Mouse (Mus musculus) embryonic facial prominence, embryonic 15.5 days (tissue): ENCODE results near the gene Fam162a. TPM values are rescaled to one million over a fixed set of nuclear protein-coding genes. Genes with fewer than 3 reads are reported as not detected.
A peak's percentile ranks its signal among the peaks of the same experiment; 100 is the strongest.
"Not testable (repeated sequence)": the region's sequence is repeated elsewhere in the genome, so short reads cannot be mapped to it uniquely, and the experiment has no call there.

ENCODE experiments used
- ATAC-seq: fragments of 200-750 bp; cut with Nextera tagmentation; 2 replicates; pipeline ENCODE4 v1.8.0; 2017; ENCODE audit warnings: low read depth, moderate TSS enrichment; ENCODE audit not compliant: insufficient number of reproducible peaks, low FRiP score, low TSS enrichment
- H3K27ac ChIP-seq: fragments of 300-500 bp; sonication (generic); replicated peaks from 2 replicates; pipeline ENCODE4 v1.5.1; 2015; ENCODE audit warnings: mild to moderate bottlenecking, inconsistent platforms
- H3K27me3 ChIP-seq: fragments of 300-500 bp; sonication (generic); 2 replicates; pipeline ENCODE4 v1.6.1; 2015; ENCODE audit warnings: inconsistent platforms
- H3K36me3 ChIP-seq: fragments of 300-500 bp; sonication (generic); 2 replicates; pipeline ENCODE4 v1.6.1; 2015; ENCODE audit warnings: mild to moderate bottlenecking, inconsistent platforms
- H3K4me1 ChIP-seq: fragments of 300-500 bp; sonication (generic); 2 replicates; pipeline ENCODE4 v1.6.1; 2015; ENCODE audit warnings: inconsistent platforms
- H3K4me2 ChIP-seq: fragments of 300-500 bp; sonication (generic); replicated peaks from 2 replicates; pipeline ENCODE4 v1.6.1; 2015; ENCODE audit warnings: mild to moderate bottlenecking, inconsistent platforms
- H3K4me3 ChIP-seq: fragments of 300-500 bp; sonication (generic); replicated peaks from 2 replicates; pipeline ENCODE4 v1.5.1; 2015; ENCODE audit warnings: mild to moderate bottlenecking, inconsistent platforms
- H3K9ac ChIP-seq: fragments of 300-500 bp; sonication (generic); 2 replicates; pipeline ENCODE4 v1.6.1; 2015; ENCODE audit warnings: inconsistent platforms
- H3K9me3 ChIP-seq: fragments of 300-500 bp; sonication (generic); replicated peaks from 2 replicates; pipeline ENCODE4 v1.6.1; 2016; ENCODE audit warnings: inconsistent platforms
- WGBS: fragments of 180-500 bp; shearing (Covaris S2); methylation state at CpG from one replicate; pipeline ENCODE4 v1.1.7; 2015; 5-methylcytosine and 5-hydroxymethylcytosine counted together
- polyA plus RNA-seq: library from polyadenylated mRNA; unstranded; fragments of >200 nt; fragmentation: Nextera tagmentation; extraction: Ambion mirVana; gene quantifications from 2 replicates; pipeline ENCODE4 v1.2.1, GENCODE M21; 2015

Gene Fam162a
- polyA plus RNA-seq, 1 experiment from 2014 or later: 648 TPM

- no peaks in the 10 kb centered on the region for H3K27me3 ChIP-seq
- no peak overlapping the region for H3K4me2 ChIP-seq
- peaks cover 28% of the 10 kb centered on the region for H3K36me3 ChIP-seq
- no peaks in the 10 kb centered on the region for H3K9me3 ChIP-seq
- H3K9ac ChIP-seq: no peak overlapping the region
- WGBS: 69% methylated on average over 8 of the region's 8 CpGs
- no peak overlapping the region for H3K4me3 ChIP-seq
- ATAC-seq: no peak
- H3K27ac ChIP-seq: no peak overlapping the region
- H3K4me1 ChIP-seq: no peaks in the 10 kb centered on the region
Observed at GRCm38 (mm10) chr16:36057933-36058475, 13.4 kb downstream of the Fam162a start.

DNA sequence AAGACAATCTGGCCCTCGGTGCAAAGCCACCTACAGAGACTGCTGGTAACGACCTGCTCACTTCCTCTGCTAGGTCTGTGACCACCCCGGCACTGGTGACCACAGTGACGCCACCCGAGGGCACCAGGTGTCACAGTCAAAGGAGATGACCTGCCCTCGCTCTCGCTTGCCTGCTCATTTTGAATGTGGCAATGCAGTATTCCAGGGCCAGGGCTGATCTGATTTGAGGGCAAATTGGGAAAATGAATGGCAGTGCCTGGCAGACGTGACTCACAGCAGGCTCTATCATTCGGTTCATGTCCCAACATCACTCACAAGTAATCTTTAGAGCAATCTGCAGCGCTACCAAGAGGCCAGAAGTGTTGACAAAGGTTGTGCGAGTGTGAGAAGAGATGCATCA, 15.0 kb downstream of the Fam162a start:
- Histone ChIP-seq H3K27me3 (no peaks in the 10 kb centered on the region), H3K4me3 (no peak overlapping the region), H3K4me1 (no peaks in the 10 kb centered on the region), H3K36me3 (peaks cover 40% of the 10 kb centered on the region), H3K9me3 (no peaks in the 10 kb centered on the region), H3K9ac (no peak overlapping the region), H3K4me2 (no peak overlapping the region), H3K27ac (no peak overlapping the region)
- WGBS: 89% methylated on average over 11 of the region's 11 CpGs
- no peak for ATAC-seq

GRCm38 (mm10) chr16:36054920-36055319, 16.5 kb downstream of the Fam162a start:
- no peak for ATAC-seq
- Histone ChIP-seq H3K36me3 (peaks cover 49% of the 10 kb centered on the region), H3K4me3 (no peak overlapping the region), H3K4me2 (no peak overlapping the region), H3K27ac (no peak overlapping the region), H3K9ac (no peak overlapping the region), H3K9me3 (no peaks in the 10 kb centered on the region), H3K27me3 (no peaks in the 10 kb centered on the region), H3K4me1 (no peaks in the 10 kb centered on the region)
- 93% methylated on average over 8 of the region's 8 CpGs for WGBS

DNA sequence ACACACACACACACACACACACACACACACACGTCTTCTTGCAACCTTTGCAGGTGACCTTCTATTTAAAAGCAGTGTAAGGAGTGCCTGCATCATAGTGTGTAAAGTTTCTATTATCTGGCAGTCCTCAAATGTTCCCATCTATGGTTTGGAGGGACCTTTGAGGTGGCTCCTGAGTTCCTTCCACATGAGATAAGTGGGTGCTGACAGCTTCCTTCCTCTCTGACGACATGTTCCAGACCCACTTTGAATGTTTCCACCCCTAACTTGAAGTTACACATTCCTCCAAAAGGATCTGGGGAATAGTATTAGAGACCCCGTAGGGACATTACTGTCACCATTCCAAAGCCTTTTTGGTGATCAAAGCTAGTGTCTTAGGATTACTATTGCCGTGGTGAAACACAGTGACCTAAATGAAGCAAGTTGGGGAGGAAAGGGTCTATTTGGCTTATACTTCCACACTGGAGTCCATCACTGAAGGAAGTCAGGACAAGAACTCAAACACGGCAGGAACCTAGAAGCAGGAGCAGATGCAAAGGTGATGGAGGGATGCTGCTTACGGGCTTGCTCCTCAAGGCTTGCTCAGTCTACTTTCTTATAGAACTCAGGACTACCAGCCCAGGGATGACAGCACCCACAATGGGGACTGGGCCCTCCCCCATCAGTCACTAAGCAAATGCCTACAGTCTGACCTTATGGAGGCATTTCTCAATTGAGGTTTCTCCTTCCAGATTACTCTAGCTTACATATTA, 17.7 kb downstream of the Fam162a start:
- no peaks in the 10 kb centered on the region for H3K9me3 ChIP-seq
- H3K27me3 ChIP-seq: no peaks in the 10 kb centered on the region
- WGBS: 76% methylated on average over 6 of the region's 6 CpGs
- peaks cover 61% of the 10 kb centered on the region for H3K36me3 ChIP-seq
- no peak overlapping the region for H3K9ac ChIP-seq
- H3K4me2 ChIP-seq: no peak overlapping the region
- no peaks in the 10 kb centered on the region for H3K4me1 ChIP-seq
- no peak overlapping the region for H3K4me3 ChIP-seq
- no peak for ATAC-seq
- no peak overlapping the region for H3K27ac ChIP-seq

DNA sequence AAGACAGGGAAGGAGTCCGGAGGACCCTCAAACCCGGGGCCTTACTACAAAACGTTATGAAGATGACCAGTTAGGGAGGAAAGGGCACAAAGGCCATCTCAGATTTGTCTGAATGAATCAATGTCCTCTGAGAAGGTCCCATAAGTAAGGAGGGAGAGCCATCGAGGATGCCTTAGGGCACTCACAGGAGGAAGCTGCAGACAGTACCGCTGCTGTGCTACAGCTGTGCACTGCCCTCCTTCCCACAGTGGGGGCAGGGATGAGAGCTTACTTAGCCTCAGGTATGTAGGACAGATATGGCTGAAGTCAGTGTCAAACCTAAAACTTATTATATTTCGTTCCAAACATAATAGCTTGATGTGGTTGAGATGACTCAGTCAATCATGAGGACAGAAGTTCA, 19.9 kb downstream of the Fam162a start:
- Histone ChIP-seq H3K36me3 (peaks cover 80% of the 10 kb centered on the region), H3K4me1 (no peaks in the 10 kb centered on the region), H3K27me3 (no peaks in the 10 kb centered on the region), H3K4me3 (no peak overlapping the region), H3K27ac (no peak overlapping the region), H3K9ac (no peak overlapping the region), H3K4me2 (no peak overlapping the region), H3K9me3 (no peaks in the 10 kb centered on the region)
- 76% methylated on average over 6 of the region's 6 CpGs for WGBS
- ATAC-seq: no peak

- Histone ChIP-seq H3K9me3 (no peaks in the 10 kb centered on the region), H3K27ac (no peak overlapping the region), H3K4me3 (no peak overlapping the region), H3K4me1 (peaks cover 2% of the 10 kb centered on the region), H3K9ac (no peak overlapping the region), H3K4me2 (no peak overlapping the region), H3K27me3 (no peaks in the 10 kb centered on the region), H3K36me3 (peaks cover 96% of the 10 kb centered on the region)
- no peak for ATAC-seq
- 82% methylated on average over 4 of the region's 4 CpGs for WGBS
Observed at GRCm38 (mm10) chr16:36047538-36047937, 23.9 kb downstream of the Fam162a start.

- no peak overlapping the region for H3K9ac ChIP-seq
- 86% methylated on average over 4 of the region's 4 CpGs for WGBS
Observed at GRCm38 (mm10) chr16:36043964-36044363, 27.4 kb downstream of the Fam162a start.

GRCm38 (mm10) chr16:36043073-36043472, 28.3 kb downstream of the Fam162a start:
- Histone ChIP-seq H3K4me1 (peaks cover 10% of the 10 kb centered on the region), H3K4me3 (no peak overlapping the region), H3K27ac (no peak overlapping the region), H3K27me3 (no peaks in the 10 kb centered on the region), H3K9ac (no peak overlapping the region), H3K36me3 (peaks cover 57% of the 10 kb centered on the region), H3K4me2 (no peak overlapping the region), H3K9me3 (no peaks in the 10 kb centered on the region)
- no peak for ATAC-seq
- WGBS: 74% methylated on average over 10 of the region's 10 CpGs

More at GRCm38 (mm10) chr16:36043964-36044363, 27.4 kb downstream of the Fam162a start:
- no peak overlapping the region for H3K27ac ChIP-seq
- H3K27me3 ChIP-seq: no peaks in the 10 kb centered on the region
- H3K4me2 ChIP-seq: no peak overlapping the region
- H3K4me1 ChIP-seq: peaks cover 10% of the 10 kb centered on the region
- peaks cover 66% of the 10 kb centered on the region for H3K36me3 ChIP-seq
- H3K4me3 ChIP-seq: no peak overlapping the region
- no peak for ATAC-seq
- no peaks in the 10 kb centered on the region for H3K9me3 ChIP-seq

DNA sequence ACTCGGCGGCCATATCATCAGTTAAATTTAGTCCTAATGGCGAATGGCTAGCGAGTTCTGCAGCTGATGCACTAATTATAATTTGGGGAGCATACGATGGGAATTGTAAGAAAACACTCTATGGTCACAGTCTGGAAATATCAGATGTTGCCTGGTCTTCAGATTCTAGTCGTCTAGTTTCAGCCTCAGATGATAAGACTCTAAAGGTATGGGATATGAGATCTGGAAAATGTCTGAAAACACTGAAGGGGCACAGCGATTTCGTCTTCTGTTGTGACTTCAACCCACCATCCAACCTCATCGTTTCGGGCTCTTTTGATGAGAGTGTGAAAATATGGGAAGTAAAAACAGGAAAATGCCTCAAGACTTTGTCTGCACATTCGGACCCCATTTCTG, 29.8 kb downstream of the Fam162a start:
- Histone ChIP-seq H3K4me2 (peak overlapping the region; percentile 79), H3K9me3 (no peaks in the 10 kb centered on the region), H3K9ac (peak overlapping the region; percentile 45), H3K27me3 (no peaks in the 10 kb centered on the region), H3K4me3 (peak overlapping the region; percentile 64), H3K36me3 (peaks cover 44% of the 10 kb centered on the region), H3K27ac (peak overlapping the region; percentile 91), H3K4me1 (peaks cover 10% of the 10 kb centered on the region)
- WGBS: 26% methylated on average over 11 of the region's 11 CpGs
- no peak for ATAC-seq

- peak within 1 kb of the TSS; percentile 79 for H3K4me2 ChIP-seq
- peaks cover 10% of the 10 kb centered on the region for H3K4me1 ChIP-seq
- H3K4me3 ChIP-seq: peak within 1 kb of the TSS; percentile 64
- WGBS: 2% methylated on average over 39 of the region's 39 CpGs
- no peaks in the 10 kb centered on the region for H3K27me3 ChIP-seq
- no peaks in the 10 kb centered on the region for H3K9me3 ChIP-seq
- H3K9ac ChIP-seq: peak within 1 kb of the TSS; percentile 45
- H3K27ac ChIP-seq: peak within 1 kb of the TSS; percentile 91
- peak; percentile 97 for ATAC-seq
- peaks cover 39% of the 10 kb centered on the region for H3K36me3 ChIP-seq
Observed at GRCm38 (mm10) chr16:36040640-36041624, 30.5 kb downstream of the Fam162a start, which contains the start of gene Wdr5b. Wdr5b (plus strand) TSS chr16:36041190.

DNA sequence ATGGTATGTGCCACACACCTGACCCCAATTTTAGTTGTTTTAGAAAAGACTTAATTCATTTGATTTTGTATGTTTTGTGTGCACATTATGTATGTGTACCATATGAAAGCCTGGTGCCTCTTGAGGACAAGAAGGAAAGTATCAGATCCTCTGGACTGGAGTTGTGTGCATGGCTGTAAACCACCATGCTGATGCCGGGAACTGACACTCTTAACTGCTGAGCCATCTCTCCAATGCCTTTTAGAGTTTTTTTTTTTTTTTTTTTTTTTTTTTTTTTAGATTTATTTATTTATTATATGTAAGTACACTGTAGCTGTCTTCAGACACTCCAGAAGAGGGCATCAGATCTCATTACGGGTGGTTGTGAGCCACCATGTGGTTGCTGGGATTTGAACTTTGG, 43.3 kb downstream of the Fam162a start:
- H3K4me2 ChIP-seq, H3K9me3 ChIP-seq, H3K27ac ChIP-seq, ATAC-seq, H3K4me1 ChIP-seq, H3K9ac ChIP-seq, H3K4me3 ChIP-seq, H3K27me3 ChIP-seq: not testable (repeated sequence)
- peaks cover 34% of the 10 kb centered on the region for H3K36me3 ChIP-seq
- 90% methylated on average over 1 of the region's 2 CpGs for WGBS
